Mouse (Mus musculus) right cerebral cortex, postnatal 36 days (tissue): ENCODE data around the gene Dcaf5.
"Not testable (repeated sequence)": the region's sequence is repeated elsewhere in the genome, so short reads cannot be mapped to it uniquely, and the experiment has no call there.

Source experiments
- DNase-seq, 2 experiments: peaks; one replicate each; pipeline ENCODE4 v3.0.0; 2022; ENCODE audit warnings: low spot score in 2 of 2, mixed read lengths in 1 of 2

Dcaf5 gene

DNA sequence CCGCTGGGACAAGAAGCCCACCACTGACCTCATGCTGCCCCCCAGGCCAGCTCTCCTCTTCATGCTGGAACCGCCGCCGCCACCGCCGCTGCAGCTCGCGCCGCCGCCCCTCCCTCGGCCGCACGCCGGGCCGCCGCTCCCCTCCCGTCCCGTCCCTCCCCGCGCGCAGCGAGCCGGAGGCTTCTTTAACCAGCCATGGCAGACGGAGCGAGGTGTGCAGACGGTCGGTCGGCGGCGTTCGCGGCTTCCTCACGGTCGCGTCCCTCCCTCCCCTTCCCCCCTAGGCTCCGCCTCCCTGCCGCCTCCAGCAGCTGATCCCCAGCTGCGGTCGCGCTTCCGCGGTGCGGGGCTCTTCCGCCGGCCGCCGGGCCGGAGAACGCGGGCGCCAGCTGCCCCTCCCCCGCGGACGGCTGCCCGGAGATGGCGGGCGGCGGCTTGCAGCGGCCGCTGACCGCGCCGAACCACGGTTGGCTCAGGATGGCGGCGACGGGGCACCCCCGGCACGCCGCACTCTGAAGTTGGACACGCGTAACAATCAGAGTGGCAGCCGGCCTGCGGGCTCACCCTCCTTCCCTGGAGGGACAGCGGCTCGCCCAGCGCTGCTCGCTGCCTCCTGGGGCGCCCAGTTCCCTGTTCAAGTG lies at the start of gene Dcaf5:
Dcaf5 (minus strand) TSS at position 266 of the 641 bp plus-strand sequence.
- DNase-seq, result peak; percentile 63 to 72

DNA sequence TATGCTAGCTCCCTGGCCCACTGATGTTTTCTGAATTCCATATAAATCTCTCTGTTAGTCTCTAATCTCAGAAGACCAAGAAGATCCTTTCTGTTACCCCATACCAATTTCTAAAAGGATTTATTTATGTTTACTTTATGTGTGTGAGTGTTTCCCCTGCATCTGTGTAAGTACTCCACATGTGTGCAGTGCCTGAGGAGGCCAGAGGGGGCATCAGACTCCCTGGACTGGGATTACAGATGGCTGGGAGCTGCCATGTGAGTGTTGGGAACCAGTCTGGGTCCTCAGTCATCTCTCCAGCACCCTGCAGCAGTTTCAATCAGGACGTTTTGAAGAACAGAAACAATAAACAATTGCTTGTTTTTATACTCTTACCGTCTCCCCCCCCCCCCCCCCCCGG lies 47.0 kb upstream of the Dcaf5 start:
- no peak for DNase-seq

DNA sequence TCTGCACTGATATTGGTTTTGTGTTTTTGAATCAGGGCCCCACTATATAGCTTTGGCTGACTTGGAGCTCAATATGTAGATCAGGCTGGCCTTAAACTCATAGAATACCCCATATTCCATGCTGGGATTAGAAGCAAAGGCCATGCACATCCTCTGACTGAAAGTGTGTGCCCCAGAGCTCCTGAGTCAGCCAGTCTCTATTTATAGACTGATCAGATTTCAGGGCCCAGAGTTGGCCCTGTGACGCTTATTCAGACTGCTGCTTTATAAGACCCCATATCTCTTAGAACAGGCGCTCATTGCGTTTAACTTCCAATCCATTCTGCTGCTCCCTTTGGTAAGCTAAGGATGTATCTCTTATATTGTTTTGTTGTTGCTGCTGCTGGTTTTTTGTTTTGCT lies 43.6 kb upstream of the Dcaf5 start:
- DNase-seq, result no peak

DNA sequence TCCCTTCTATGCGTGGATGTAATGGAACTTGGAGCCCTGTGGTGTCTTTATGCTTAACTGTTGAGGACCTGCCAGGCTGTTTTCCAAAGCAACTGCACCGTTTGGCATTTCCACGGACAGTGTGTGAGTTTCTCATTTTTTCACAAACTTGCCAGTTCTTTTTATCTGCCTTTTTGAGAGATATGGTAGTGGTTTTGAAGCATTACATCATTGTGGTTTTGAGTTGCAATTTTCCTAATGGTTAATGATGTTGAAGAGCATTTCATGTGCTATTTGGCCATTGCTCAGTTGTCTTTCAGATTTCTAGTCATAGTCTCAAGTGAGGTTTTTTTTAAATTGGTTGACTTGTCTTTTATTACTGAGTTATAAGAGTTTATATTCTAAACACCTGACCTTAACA lies 37.3 kb upstream of the Dcaf5 start:
- DNase-seq, result no peak

DNA sequence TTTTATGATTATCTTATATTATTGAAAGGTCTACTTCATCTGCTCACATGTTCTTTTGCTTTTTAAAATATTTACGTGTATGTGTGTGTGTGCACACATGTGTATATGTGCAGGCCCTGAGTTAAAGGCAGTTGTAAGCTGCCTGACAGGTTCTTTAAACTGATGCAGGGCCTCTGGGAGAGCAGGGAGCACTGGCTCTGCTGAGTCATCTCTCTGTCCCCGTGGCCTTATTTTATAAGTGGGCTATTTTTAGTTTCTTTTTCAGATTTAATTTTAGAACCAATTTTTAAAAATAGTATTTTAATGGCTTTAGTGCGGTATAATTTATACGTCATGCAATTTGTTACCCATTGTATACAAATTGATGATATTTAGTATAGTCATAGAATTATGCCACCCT lies 35.5 kb upstream of the Dcaf5 start:
- DNase-seq, result no peak

DNA sequence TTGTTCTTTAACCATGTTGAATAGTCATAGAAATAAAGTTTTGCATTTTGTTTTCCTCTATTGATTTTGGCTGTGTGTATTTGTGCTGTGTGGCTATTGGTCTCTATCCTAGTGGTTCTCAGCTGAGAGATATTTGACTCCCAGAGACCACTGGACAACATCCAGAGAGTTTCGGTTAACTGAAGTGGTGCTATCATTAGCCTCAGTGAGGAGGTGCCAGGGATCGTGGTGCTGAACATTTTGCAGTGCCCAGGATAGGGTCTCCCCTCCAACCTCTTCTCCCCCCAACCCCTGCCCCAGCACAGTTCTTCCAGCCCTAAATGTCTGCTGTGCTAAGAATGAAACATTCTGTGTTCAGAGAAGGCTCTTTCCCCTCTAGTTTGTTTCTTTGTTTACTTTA lies 33.8 kb upstream of the Dcaf5 start:
- DNase-seq, result no peak

DNA sequence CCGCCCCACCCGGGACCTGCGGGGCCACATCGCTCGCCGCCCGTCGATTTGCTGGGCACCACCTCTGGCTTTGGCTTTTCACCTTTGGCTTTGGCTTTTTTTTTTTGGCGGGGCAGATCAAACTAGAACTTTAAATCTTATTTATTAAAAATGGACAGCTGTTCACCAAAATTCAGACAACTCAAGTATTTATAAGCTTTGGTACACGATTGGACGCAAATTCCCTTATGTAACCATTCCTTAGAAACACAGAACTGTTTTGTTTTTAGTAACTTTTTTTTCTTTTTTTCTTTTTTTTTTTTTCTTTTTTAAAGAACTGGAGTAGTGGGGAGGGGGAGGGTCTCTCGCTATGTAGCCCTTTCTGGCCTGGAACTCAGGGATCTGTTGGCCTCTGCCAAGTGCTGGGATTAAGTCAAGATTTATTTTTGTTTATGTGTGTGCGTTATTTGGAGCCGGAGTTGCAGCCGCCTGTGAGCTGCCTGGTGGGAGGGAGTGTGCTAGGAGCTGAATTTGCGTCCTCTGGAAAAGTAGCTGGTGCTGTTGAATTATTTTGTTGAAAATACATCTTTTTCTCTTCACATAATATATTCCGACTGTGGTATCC lies 27.4 kb upstream of the Dcaf5 start:
- DNase-seq, result peak in 1 of 2 experiments; percentile 14

DNA sequence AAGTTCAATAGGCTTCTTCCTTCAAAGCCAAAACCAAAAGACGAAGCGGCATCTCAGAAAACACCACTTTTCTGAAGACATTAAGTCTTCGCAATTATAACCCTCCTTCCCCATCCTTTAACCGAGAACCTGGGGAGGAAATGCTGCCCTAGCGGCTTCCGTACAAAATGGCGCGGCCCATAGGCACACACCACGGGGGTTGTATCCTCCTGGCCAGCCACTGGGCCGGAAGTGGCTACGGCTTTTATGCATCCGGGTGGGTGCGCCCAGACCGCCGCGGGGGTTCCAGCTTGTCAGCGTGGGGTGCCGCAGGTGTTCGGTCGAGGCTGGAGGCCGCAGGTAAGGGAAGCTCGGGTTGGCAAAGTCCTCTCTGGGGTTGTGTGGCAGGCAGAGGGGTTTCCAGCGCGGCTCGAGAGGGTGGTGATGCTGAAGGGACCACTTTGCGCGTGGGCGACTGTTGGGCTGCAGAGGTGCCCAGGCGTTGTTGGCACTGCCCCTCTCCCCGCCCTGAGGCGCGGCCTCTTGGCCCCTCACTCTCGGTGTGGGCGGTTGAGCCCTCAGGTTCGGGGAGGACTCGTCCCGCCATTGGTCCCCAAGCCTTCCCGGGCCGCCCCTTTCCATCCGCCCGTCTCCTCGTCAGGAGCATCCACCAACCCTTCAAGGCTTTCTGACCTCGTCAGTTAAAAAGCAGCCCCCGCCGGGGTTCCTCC lies 26.7 kb upstream of the Dcaf5 start, which contains the start of gene Exd2:
Exd2 (plus strand) TSS at position 154 of the 710 bp plus-strand sequence.
- peak; percentile 88 to 89 for DNase-seq

DNA sequence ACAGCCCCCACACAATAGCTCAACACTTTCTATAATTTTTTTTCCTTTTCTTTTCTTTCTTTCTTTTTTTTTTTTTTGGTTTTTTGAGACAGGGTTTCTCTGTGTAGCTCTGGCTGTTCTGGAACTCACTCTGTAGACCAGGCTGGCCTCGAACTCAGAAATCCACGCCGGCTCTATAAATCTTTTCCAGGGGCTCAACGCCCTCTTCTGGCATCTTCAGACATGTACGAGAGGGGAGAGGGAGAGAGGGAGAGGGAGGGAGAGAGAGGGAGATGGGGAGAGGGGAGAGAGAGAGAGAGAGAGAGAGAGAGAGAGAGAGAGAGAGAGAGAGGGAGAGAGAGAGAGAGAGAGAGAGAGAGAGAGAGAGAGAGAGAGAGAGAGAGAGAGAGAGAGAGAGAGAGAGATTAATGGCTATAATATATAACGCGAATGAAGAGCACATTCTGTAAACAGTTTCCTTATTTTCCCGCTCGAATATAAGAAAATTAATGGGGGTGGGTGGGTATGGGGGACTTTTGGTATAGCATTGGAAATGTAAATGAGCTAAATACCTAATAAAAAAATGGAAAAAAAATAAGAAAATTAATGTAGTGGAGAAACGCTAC lies 26.0 kb upstream of the Dcaf5 start:
- not testable (repeated sequence) for DNase-seq

DNA sequence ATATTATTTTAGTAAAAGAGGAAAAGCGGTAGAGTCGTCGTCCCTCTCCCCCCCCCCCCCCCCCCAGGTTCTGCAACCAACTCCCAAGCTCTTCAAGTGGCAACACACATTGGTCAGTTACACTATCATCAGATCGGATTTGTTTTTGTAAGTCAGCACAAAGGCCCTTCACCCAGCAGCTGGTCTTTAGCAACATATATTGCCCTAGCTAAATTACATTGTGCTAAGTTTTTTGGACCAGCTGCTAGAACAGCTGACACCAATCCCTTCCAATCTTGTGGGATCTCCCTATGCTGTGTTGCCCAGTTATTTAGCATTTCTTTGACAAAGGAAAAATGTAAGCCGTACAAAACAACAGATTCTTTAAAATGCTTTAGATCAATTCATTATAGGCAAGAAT lies 21.6 kb upstream of the Dcaf5 start:
- DNase-seq, result no peak

DNA sequence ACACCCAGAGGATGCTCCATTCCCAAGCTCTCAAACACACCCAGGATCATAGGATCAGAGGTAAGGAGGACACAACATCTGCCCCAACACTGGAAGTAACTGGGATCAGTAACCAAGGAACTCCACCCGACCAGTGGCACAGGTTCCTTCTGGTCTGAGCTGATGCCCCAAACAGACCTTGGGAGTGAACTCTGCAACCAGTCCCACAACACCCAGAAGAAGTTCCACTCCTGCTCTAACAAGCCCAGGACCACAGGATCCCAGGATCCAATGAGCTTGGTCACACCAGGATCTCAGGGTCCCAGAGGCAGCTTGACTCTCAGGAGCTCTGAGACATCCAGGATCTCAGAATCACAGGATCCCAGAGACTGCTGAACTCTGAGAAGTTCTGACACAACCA lies 17.1 kb upstream of the Dcaf5 start:
- no peak for DNase-seq

DNA sequence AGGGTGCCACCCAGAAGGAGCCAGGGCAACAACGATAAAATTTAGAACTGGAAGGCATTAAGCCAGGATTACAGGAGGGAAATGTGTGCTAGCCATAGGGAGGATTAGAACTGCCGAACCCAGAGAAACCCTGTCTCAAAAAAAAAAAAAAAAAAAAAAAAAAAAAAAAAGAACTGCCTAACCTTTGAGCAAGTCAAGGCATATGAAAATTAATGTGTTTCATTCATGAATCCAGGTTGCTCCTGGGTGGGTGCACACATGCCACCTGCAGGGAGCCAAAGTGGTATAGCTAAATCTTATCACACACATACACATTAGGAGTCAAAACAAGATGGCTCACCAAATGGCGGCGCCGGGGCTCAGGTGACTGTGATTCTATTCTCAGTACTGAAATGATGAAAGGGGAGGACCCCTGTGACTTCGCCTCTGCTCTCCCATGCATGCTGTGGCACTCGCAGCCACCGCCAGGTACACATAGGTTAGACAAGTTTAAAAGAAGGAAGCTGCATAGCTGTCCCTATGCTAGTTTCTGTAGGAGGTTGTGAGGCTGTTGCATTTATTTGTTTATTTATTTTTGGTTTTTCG lies 8.2 kb upstream of the Dcaf5 start:
- no peak for DNase-seq

DNA sequence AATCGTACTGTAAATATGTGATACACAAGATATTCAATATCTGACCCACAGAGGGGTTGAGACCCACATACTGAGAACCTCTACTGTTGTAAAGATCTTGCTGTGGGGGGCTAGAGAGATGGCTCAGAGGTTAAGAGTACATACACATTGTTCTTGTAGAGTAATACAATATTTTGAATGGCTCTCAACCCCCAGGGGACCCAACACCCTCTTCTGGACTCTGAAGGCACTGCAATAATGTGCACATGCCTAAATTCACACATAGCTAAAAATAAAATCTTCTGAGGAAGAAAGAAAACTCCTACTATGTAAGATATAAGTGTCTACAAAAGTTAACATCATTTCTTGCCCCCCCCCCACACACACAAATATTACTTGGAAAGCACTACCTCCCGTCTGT lies 4.6 kb upstream of the Dcaf5 start:
- no peak for DNase-seq

DNA sequence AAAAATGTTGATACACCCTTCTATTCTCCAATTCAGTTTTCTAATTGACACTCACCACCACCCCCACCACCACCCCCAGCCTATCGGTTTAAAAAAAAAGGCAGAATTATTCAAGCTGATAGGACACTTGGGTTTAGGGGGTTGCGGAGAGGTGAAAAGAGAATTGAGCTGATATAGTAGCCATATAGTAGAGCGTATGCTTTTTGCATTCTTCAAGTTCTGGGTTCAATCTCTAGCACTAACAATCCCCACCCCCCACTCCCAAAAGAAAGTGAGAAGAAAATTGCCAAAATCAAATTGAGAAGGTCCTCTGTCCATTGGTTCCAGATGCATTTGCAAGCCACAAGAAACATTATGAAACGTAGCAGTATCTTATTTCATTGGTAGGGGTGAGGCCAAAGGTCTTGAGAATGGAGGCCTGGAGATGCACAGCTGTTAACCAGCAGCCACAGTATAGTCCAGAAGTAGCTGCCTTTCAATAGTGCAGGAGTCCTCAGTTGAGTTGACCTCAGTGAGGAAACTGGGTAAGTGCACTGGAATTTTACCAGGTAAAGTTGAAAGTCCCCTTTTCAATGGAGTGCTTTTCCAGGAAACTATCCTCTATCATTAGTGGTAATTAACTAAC lies 762 bp upstream of the Dcaf5 start:
- DNase-seq, result no peak

DNA sequence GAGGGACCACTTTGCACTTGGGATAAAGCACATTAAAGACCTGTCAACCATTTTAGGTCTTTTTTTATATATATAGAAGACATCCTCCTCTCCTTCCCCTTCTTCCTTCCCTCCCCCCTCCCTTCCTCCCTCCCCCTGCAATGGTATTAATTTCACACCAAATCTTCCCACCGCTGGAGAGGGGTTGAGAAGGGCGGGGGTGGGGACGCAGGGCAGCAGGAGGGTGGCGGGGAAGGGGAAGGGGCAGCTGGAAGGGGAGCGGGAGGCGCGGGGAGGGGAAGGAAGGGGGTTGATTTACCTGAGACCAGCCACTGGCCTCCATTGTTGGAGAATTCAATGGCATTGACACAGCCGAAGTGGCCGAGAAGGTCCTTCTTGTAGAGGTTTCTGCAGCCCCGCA lies 514 bp downstream of the Dcaf5 start:
- no peak for DNase-seq

DNA sequence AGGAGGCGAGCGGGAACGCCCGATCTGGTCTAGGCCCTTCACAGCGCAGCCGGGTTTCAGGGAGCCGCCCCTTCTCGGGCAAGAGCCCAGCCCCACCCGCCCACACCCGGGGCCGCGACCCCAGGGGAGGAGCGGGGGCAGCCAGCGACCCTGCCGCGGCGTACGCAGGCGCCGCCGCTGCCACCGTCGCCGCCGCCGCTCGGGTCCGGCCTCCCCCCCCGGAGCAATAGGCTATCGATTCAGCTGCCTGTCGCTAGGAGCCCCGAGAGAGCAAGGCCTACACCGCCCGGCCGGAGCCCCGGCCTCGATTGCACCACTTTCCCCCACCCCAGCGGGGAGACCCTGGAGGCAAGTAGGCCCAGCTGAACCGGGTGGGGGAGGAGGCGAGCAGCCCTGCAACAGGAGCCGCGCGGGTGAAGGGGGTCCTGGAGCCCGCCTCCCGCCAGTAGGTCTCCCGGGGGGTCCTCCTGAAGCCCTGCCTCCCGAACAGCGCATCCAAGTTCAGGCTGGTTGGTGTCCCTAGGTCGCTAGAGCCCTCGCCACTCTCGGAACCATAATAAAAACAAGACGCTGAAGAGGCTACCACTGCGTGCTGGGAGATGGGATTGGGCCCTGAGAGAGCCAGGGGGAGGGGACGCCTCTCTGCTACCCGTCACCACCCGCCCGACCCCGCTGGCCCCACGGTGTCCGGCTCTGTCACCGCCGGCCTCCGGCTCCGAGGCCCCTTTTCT lies 1.3 kb downstream of the Dcaf5 start:
- peak; percentile 47 to 50 for DNase-seq

DNA sequence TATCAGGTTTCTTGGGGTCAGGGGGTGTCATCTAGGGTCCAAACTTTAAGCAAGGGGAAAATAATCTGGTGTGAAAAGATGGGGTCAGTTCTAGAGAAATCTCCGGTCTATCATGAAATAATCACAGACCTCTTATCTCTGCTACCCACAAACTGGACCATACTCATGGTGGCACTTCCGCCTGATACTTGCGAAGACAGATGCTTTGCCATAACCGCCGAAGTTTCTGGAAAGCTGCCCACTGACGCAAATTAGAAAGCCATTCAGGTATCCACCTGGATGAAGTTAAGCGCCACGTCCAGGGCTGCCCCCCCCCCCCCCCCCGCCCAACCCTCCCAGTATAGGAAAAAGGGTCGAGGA lies 1.8 kb downstream of the Dcaf5 start:
- DNase-seq, result peak in 1 of 2 experiments; percentile 8

DNA sequence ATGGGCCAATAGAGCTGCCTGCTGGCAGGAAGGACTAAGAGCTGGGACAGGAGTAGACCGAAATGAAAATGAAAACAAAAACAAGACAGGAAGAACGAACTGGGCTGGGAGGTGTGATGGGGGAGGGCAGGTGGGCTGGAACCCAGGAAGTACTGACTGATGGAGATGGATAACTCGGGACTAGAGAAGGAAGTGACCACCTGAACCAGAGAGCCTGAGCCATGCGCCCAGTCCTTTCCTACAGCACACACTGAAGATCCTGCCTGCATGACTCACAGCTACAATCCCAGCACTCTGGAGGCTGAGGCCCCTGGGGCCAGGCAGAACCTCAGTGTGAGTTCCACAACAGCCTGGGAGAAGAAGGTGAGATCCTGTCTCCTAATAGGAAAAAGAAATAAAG lies 3.1 kb downstream of the Dcaf5 start:
- no peak for DNase-seq

DNA sequence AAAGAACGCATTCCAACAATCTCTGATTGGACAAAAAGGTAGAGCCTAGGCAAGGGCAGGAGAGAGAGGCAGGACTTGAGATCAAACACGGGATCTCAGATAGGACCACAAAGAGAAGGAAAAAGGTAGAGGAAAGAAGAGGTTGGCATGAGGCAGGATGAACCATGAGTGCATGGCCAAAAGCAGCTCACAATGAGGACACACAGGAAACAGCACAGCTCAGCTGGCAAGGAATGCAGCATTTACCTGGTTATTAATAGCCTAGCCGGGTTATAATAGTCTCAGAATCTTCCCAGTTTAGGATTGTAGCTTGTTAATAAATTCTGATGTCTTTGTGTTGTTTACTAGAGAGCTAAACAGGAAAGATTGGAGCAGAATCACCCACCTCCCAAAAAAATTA lies 8.7 kb downstream of the Dcaf5 start:
- DNase-seq, result no peak

DNA sequence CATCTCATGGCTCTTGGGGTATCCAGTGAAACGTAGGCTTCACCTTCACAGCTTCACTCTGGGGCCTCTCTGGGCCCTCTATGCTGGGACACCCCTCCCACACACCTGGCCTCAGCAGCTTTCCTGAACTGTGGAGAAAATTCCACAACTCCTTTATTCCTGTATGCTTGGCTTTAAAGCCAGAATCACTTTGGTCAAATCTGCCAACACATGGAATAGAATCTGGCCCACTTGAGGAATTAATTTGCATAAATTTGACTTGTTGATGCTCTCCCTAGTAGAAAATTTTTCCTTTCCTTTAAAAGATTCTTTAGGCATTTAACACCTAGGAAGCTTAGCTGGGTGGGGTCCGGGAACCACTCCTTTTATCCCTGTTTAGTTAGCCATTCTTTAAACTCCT lies 21.3 kb downstream of the Dcaf5 start:
- no peak for DNase-seq

DNA sequence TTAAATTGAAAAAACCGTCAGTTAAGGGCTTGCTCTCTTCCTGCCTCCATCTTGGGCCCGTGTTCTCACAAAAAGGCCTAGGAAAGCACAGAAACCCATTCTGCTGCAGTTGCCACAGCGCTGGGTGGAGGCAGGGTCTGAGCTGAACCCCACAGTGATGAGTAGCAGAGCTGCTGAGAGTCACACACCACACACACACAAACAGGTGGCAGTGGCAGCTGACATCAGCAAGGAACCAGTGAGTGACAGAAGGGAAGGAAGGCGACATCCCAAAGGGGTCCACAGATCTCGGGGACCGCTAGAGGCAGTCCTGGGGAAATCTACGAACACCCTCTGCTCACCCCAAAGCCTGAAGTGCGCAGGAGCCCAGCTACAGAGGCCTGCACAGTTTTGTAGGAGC lies 25.5 kb downstream of the Dcaf5 start:
- no peak for DNase-seq
